8 mouse cellular contexts compared by ENCODE assay signal in the genomic region with DNA sequence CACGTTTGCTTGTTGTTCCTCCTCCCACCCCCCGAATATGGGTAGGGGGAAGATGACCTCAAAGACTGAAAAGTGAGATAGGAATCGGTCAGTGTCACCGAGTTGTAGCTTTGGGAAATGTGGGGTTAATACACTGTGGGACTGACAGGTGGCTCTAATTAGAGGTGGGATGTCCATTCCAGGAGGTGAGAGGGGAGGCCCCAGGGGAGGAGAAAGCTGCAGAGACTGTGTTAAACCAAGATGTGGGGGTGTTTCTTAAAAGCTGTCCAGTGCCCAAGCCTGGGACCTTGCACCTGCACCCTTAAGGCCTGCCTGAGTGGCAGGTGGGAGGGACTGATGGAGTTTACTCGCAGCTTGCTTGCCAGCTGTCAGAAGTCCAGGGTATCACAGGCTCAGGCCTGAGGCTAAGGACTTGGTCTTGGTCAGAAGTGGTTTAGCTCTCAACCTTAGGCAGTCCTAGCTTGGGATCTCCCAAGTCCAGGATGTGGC. TPM values are rescaled to one million over a fixed set of nuclear protein-coding genes. Genes with fewer than 3 reads are reported as not detected.
A peak's percentile ranks its signal among the peaks of the same experiment; 100 is the strongest.
DNase-seq lines count a peak whose midpoint lies in the region; ATAC-seq and TF ChIP-seq lines count a peak whose summit lies in the region.

No protein-coding gene starts in this region.

- peaks cover 20% of the 10 kb centered on the region for H3K36me3 ChIP-seq in spleen, adult 2 months (ENCODE audit: control insufficient read depth, insufficient read depth, low read length)
- H3K36me3 ChIP-seq in heart, embryonic 10.5 days: peaks cover 23% of the 10 kb centered on the region
- H3K36me3 ChIP-seq in kidney, postnatal 0 days (ENCODE audit: insufficient read depth, low read length): peaks cover 13% of the 10 kb centered on the region; the same call in 1 of the 2 replicates

- H3K27me3 ChIP-seq in spleen, adult 2 months (ENCODE audit: control insufficient read depth, insufficient read depth, low read length): peaks cover 5% of the 10 kb centered on the region
- H3K27me3 ChIP-seq in heart, embryonic 10.5 days (ENCODE audit: insufficient read depth, poor library complexity, severe bottlenecking): peaks cover 91% of the 10 kb centered on the region
- no peaks in the 10 kb centered on the region for H3K27me3 ChIP-seq in kidney, postnatal 0 days (ENCODE audit: insufficient read depth, low read length)

- DNase-seq in spleen, adult 2 months (ENCODE audit: low read depth in 1 of 2, low spot score in 2 of 2): no peak
- no peak for DNase-seq in spleen, postnatal 14 days (ENCODE audit: low spot score in 2 of 2)
- no peak for DNase-seq in heart, embryonic 10.5 days (ENCODE audit: low spot score)
- DNase-seq in kidney, postnatal 0 days (ENCODE audit: low spot score): no peak
- DNase-seq in lung, postnatal 36 days: peak; percentile 93
- no peak for DNase-seq in urinary bladder, postnatal 36 days (ENCODE audit: low spot score in 2 of 2)
- DNase-seq in frontal cortex, postnatal 14 days (ENCODE audit: low spot score in 2 of 2): no peak
- DNase-seq in layer of hippocampus, adult 18-20 months (ENCODE audit: low spot score in 2 of 2): no peak

- H3K4me1 ChIP-seq in spleen, adult 2 months (ENCODE audit: control insufficient read depth, insufficient read depth, insufficient read length): peaks cover 8% of the 10 kb centered on the region
- peaks cover 58% of the 10 kb centered on the region for H3K4me1 ChIP-seq in heart, embryonic 10.5 days
- H3K4me1 ChIP-seq in kidney, postnatal 0 days (replicated peaks; ENCODE audit: insufficient read depth, low read length): peaks cover 37% of the 10 kb centered on the region

- ATAC-seq in kidney, postnatal 0 days (replicated peaks; ENCODE audit: low FRiP score, low read depth): no peak

- H3K9me3 ChIP-seq in heart, embryonic 10.5 days: no peaks in the 10 kb centered on the region
- H3K9me3 ChIP-seq in kidney, postnatal 0 days (replicated peaks; ENCODE audit: low read length): no peaks in the 10 kb centered on the region

- peak overlapping the region; percentile 17; the same call in 1 of the 2 replicates for H3K4me3 ChIP-seq in spleen, adult 2 months (ENCODE audit: extremely low read depth, insufficient read depth, insufficient read length)
- peak overlapping the region; percentile 67 for H3K4me3 ChIP-seq in heart, embryonic 10.5 days
- H3K4me3 ChIP-seq in kidney, postnatal 0 days (replicated peaks; ENCODE audit: low read depth, low read length): peak overlapping the region; percentile 47

- peak overlapping the region; percentile 79 for H3K4me2 ChIP-seq in kidney, postnatal 0 days (ENCODE audit: low read length)

- no peak for TF ChIP-seq CTCF in spleen, adult 2 months (IDR thresholded peaks at IDR 0.05; ENCODE audit: extremely low read depth, insufficient read depth, insufficient read length, insufficient replicate concordance)
- TF ChIP-seq CTCF in kidney, postnatal 0 days (IDR thresholded peaks at IDR 0.05; ENCODE audit: low read depth): no peak

- no peak overlapping the region for H3K27ac ChIP-seq in spleen, adult 2 months (ENCODE audit: insufficient read depth, low read length)
- H3K27ac ChIP-seq in heart, embryonic 10.5 days: peak overlapping the region; percentile 85
- 0 out of 2 replicates have a peak overlapping the region, but pooled peaks have one; percentile 20 for H3K27ac ChIP-seq in kidney, postnatal 0 days

- no peak for TF ChIP-seq POLR2A in spleen, adult 2 months (IDR thresholded peaks at IDR 0.05; ENCODE audit: low read depth, low read length)

- H3K9ac ChIP-seq in kidney, postnatal 0 days (ENCODE audit: low read depth, low read length): peak overlapping the region; percentile 66; the same call in 1 of the 2 replicates

- WGBS in spleen, adult 2 months: 43% methylated on average over 5 of the region's 5 CpGs
- 10% methylated on average over 5 of the region's 5 CpGs for WGBS in heart, embryonic 10.5 days
- 12% methylated on average over 5 of the region's 5 CpGs for WGBS in kidney, postnatal 0 days

RNA-seq across cellular contexts. Expression of gene Cracr2b, which starts 1.5 kb away (rescaled TPM):
- polyA plus RNA-seq in spleen, adult 2 months (2012; rRNA removed): 14.4 and 17.7 TPM in 2 replicates
- 14.0 and 14.6 TPM in 2 replicates for polyA plus RNA-seq in heart, embryonic 10.5 days (2016; fragmentation: Nextera tagmentation; extraction: Ambion mirVana)
- 16.1 and 20.5 TPM in 2 replicates for polyA plus RNA-seq in kidney, postnatal 0 days (2015; fragmentation: Nextera tagmentation; extraction: Ambion mirVana)
- total RNA-seq in layer of hippocampus, adult 18-20 months (2021): 1 to 10 TPM; 3.3 TPM

RNA-seq across cellular contexts. Expression of gene Cd151, which starts 4.8 kb away (rescaled TPM):
- polyA plus RNA-seq in spleen, adult 2 months (2012; rRNA removed): 89.5 and 114 TPM in 2 replicates
- polyA plus RNA-seq in heart, embryonic 10.5 days (2016; fragmentation: Nextera tagmentation; extraction: Ambion mirVana): 23.1 and 38.2 TPM in 2 replicates
- 36.1 and 37.2 TPM in 2 replicates for polyA plus RNA-seq in kidney, postnatal 0 days (2015; fragmentation: Nextera tagmentation; extraction: Ambion mirVana)
- 10 to 100 TPM; 24.2 to 26.0 TPM for total RNA-seq in layer of hippocampus, adult 18-20 months (2021)

RNA-seq across cellular contexts. Expression of gene Pnpla2, which starts 7.4 kb away (rescaled TPM):
- 87.3 and 106 TPM in 2 replicates for polyA plus RNA-seq in spleen, adult 2 months (2012; rRNA removed)
- 28.3 and 38.9 TPM in 2 replicates for polyA plus RNA-seq in heart, embryonic 10.5 days (2016; fragmentation: Nextera tagmentation; extraction: Ambion mirVana)
- polyA plus RNA-seq in kidney, postnatal 0 days (2015; fragmentation: Nextera tagmentation; extraction: Ambion mirVana): 68.0 and 72.9 TPM in 2 replicates
- 10 to 100 TPM; 29.9 to 35.6 TPM for total RNA-seq in layer of hippocampus, adult 18-20 months (2021)

RNA-seq across cellular contexts. Expression of gene Polr2l, which starts 12.6 kb away (rescaled TPM):
- polyA plus RNA-seq in spleen, adult 2 months (2012; rRNA removed): 20.5 and 23.5 TPM in 2 replicates
- 73.2 and 74.5 TPM in 2 replicates for polyA plus RNA-seq in heart, embryonic 10.5 days (2016; fragmentation: Nextera tagmentation; extraction: Ambion mirVana)
- polyA plus RNA-seq in kidney, postnatal 0 days (2015; fragmentation: Nextera tagmentation; extraction: Ambion mirVana): 68.5 and 72.2 TPM in 2 replicates
- 10 to 100 TPM; 39.2 to 42.8 TPM for total RNA-seq in layer of hippocampus, adult 18-20 months (2021)

RNA-seq across cellular contexts. Expression of gene Tspan4, which starts 12.7 kb away (rescaled TPM):
- polyA plus RNA-seq in spleen, adult 2 months (2012; rRNA removed): 97.6 and 109 TPM in 2 replicates
- 69.0 and 70.8 TPM in 2 replicates for polyA plus RNA-seq in heart, embryonic 10.5 days (2016; fragmentation: Nextera tagmentation; extraction: Ambion mirVana)
- 109 and 115 TPM in 2 replicates for polyA plus RNA-seq in kidney, postnatal 0 days (2015; fragmentation: Nextera tagmentation; extraction: Ambion mirVana)
- total RNA-seq in layer of hippocampus, adult 18-20 months (2021): 10 to 100 TPM; 11.3 to 11.7 TPM

Comparison
In these comparisons a context has a peak if more than half of its experiments do, and no peak if none do; other contexts are left out.
1. H3K4me3 ChIP-seq: peak in every context shown above with its lines; median percentile 67 in heart, embryonic 10.5 days; 47 in kidney, postnatal 0 days; 17 in spleen, adult 2 months.